Mouse (Mus musculus): ENCODE measurements around the gene Vmn1r208.
"Not testable (repeated sequence)": the region's sequence is repeated elsewhere in the genome, so short reads cannot be mapped to it uniquely, and the experiment has no call there.

The Vmn1r208 gene

GRCm38 (mm10) chr13:22777300-22777699, at the start of gene Vmn1r208:
Vmn1r208 (minus strand) TSS chr13:22777400.
- not testable (repeated sequence) for DNase-seq

- not testable (repeated sequence) for DNase-seq
Observed at GRCm38 (mm10) chr13:22821601-22822000, 44.4 kb upstream of the Vmn1r208 start.

GRCm38 (mm10) chr13:22809582-22809981, 32.4 kb upstream of the Vmn1r208 start, which contains the start of gene Vmn1r209:
Vmn1r209 (minus strand) TSS chr13:22809682.
- not testable (repeated sequence) for DNase-seq

GRCm38 (mm10) chr13:22788096-22788495, 10.9 kb upstream of the Vmn1r208 start:
- DNase-seq: not testable (repeated sequence)

GRCm38 (mm10) chr13:22784159-22784558, 7.0 kb upstream of the Vmn1r208 start:
- not testable (repeated sequence) for DNase-seq

- not testable (repeated sequence) for DNase-seq
Observed at GRCm38 (mm10) chr13:22771592-22771991, 5.6 kb downstream of the Vmn1r208 start.

GRCm38 (mm10) chr13:22747524-22747923, 29.7 kb downstream of the Vmn1r208 start:
- DNase-seq: no peak

- not testable (repeated sequence) for DNase-seq
Observed at GRCm38 (mm10) chr13:22729529-22729928, 47.7 kb downstream of the Vmn1r208 start, which contains the start of gene Vmn1r207-ps. Vmn1r207-ps (minus strand) TSS chr13:22729629.

Data from thymus, postnatal 25 days (tissue).